ENCODE assay signal across 7 mouse cellular contexts in the genomic region with DNA sequence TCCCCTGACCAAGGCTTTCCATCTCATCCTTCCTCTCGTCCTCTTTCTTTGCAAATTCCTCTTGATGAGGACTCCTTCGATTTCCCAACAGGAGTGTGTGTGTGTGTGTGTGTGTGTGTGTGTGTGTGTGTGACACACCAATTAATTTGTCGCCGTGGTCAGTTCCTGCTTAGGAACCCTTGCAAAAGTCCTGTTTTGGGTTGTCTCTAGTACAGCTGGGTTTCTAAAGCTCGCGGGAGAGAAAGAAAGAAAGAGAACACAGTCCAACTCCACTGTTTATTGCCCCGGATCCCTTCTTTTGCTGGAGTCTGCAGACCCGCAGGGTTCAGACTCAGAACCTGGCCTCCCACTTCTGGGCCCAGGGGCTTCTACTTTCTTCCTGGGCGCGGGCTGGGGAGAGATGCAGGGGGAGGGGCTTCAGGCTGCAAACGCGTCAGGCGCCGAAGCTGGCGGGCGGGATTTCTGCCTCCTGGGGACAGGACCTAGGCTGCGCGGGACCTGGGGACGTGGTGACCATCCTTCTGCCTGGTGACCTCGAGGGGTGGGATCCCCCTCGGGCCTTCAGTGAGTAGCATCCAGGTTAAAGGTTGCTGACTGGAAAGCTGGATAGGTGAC. TPM values are rescaled to one million over a fixed set of nuclear protein-coding genes. Genes with fewer than 3 reads are reported as not detected.
DNase-seq lines count a peak whose midpoint lies in the region; ATAC-seq and TF ChIP-seq lines count a peak whose summit lies in the region.

No protein-coding gene starts in this region.

- peaks cover 64% of the 10 kb centered on the region for H3K27me3 ChIP-seq in embryonic facial prominence, embryonic 10.5 days (replicated peaks; ENCODE audit: low read depth, poor library complexity, severe bottlenecking)
- peaks cover 35% of the 10 kb centered on the region for H3K27me3 ChIP-seq in heart, embryonic 14.5 days (ENCODE audit: control insufficient read depth, insufficient read depth, low read length)
- H3K27me3 ChIP-seq in midbrain, embryonic 13.5 days, result peaks cover 87% of the 10 kb centered on the region

- H3K9me3 ChIP-seq in embryonic facial prominence, embryonic 10.5 days, result no peaks in the 10 kb centered on the region
- no peaks in the 10 kb centered on the region for H3K9me3 ChIP-seq in heart, embryonic 14.5 days (ENCODE audit: control insufficient read depth, low read length)
- no peaks in the 10 kb centered on the region for H3K9me3 ChIP-seq in midbrain, embryonic 13.5 days

- intact Hi-C loops in left cerebral cortex, adult 2 months (cut with DNase I), result loop anchor here (5.0 kb wide), 4 partner anchors 82 to 1467 kb away; partner anchors contain the start of gene Fip1l1

- TF ChIP-seq CTCF in left cerebral cortex, adult 2 months (IDR thresholded peaks at IDR 0.05), result no peak

- peak overlapping the region; percentile 96 for H3K27ac ChIP-seq in embryonic facial prominence, embryonic 10.5 days (replicated peaks)
- H3K27ac ChIP-seq in heart, embryonic 14.5 days (replicated peaks in 1 of 2; ENCODE audit: control insufficient read depth in 1 of 2, insufficient read depth in 1 of 2, low read depth in 2 of 2, low read length in 2 of 2), result peak overlapping the region; percentile 80 to 84
- H3K27ac ChIP-seq in midbrain, embryonic 13.5 days, result no peak overlapping the region
- no peak overlapping the region for H3K27ac ChIP-seq in left cerebral cortex, adult 2 months

- DNase-seq in R1 (ENCODE audit: low read depth, low spot score), result peak; percentile 38
- DNase-seq in embryonic facial prominence, embryonic 10.5 days (ENCODE audit: low spot score), result peak; percentile 83
- peak; percentile 66 for DNase-seq in kidney, postnatal 14 days
- no peak for DNase-seq in frontal cortex, postnatal 25 days (ENCODE audit: low spot score in 2 of 2)
- DNase-seq in left cerebral cortex, adult 2 months (ENCODE audit: extremely low spot score in 1 of 2, low spot score in 2 of 2), result no peak

- 0% methylated on average over 21 of the region's 21 CpGs for WGBS in embryonic facial prominence, embryonic 10.5 days
- 1% methylated on average over 21 of the region's 21 CpGs for WGBS in heart, embryonic 14.5 days
- 2% methylated on average over 21 of the region's 21 CpGs for WGBS in midbrain, embryonic 13.5 days

- peaks cover 59% of the 10 kb centered on the region for H3K4me1 ChIP-seq in embryonic facial prominence, embryonic 10.5 days
- H3K4me1 ChIP-seq in heart, embryonic 14.5 days (ENCODE audit: control insufficient read depth in 2 of 2, insufficient read depth in 2 of 2, low read length in 2 of 2), result peaks cover 12 to 16% of the 10 kb centered on the region in 2 experiments
- peaks cover 58% of the 10 kb centered on the region for H3K4me1 ChIP-seq in midbrain, embryonic 13.5 days (replicated peaks)

- ATAC-seq in heart, embryonic 14.5 days (ENCODE audit: insufficient number of reproducible peaks, insufficient read depth, low FRiP score, low read depth), result no peak
- ATAC-seq in midbrain, embryonic 13.5 days, result no peak

- H3K4me2 ChIP-seq in heart, embryonic 14.5 days (ENCODE audit: low read length), result peak overlapping the region; percentile 62
- H3K4me2 ChIP-seq in midbrain, embryonic 13.5 days (replicated peaks), result peak overlapping the region; percentile 36

- peak overlapping the region; percentile 80 for H3K4me3 ChIP-seq in embryonic facial prominence, embryonic 10.5 days
- peak overlapping the region; percentile 53 to 56 for H3K4me3 ChIP-seq in heart, embryonic 14.5 days (ENCODE audit: control insufficient read depth in 1 of 2, insufficient read depth in 1 of 2, low read depth in 1 of 2, low read length in 2 of 2)
- H3K4me3 ChIP-seq in midbrain, embryonic 13.5 days (replicated peaks), result peak overlapping the region; percentile 23
- no peak overlapping the region; the same call in 1 of the 2 replicates for H3K4me3 ChIP-seq in left cerebral cortex, adult 2 months

- H3K9ac ChIP-seq in heart, embryonic 14.5 days (ENCODE audit: low read length), result peak overlapping the region; percentile 78
- H3K9ac ChIP-seq in midbrain, embryonic 13.5 days (replicated peaks), result no peak overlapping the region

- H3K36me3 ChIP-seq in embryonic facial prominence, embryonic 10.5 days (replicated peaks), result peaks cover 15% of the 10 kb centered on the region
- H3K36me3 ChIP-seq in heart, embryonic 14.5 days (ENCODE audit: control insufficient read depth, insufficient read depth, low read length), result no peaks in the 10 kb centered on the region
- H3K36me3 ChIP-seq in midbrain, embryonic 13.5 days, result no peaks in the 10 kb centered on the region

RNA-seq across cellular contexts. Expression of gene Pdgfra, which starts 2.6 kb away (rescaled TPM):
- 44.2 and 56.6 TPM in 2 replicates for polyA plus RNA-seq in embryonic facial prominence, embryonic 10.5 days (2016; fragmentation: Nextera tagmentation; extraction: Ambion mirVana)
- polyA plus RNA-seq in heart, embryonic 14.5 days (2014; fragmentation: Nextera tagmentation; extraction: Ambion mirVana), result 19.6 and 24.5 TPM in 2 replicates
- polyA plus RNA-seq in midbrain, embryonic 13.5 days (2015; fragmentation: Nextera tagmentation; extraction: Ambion mirVana), result 4.2 and 5.2 TPM in 2 replicates
- 10 to 100 TPM; 38.0 to 41.6 TPM for total RNA-seq in left cerebral cortex, adult 2 months (2021)

Comparison
In these comparisons a context has a peak if more than half of its experiments do, and no peak if none do; other contexts are left out.
1. DNase-seq: peak in R1 (single experiment), embryonic facial prominence, embryonic 10.5 days (single experiment) and kidney, postnatal 14 days (single experiment); none in frontal cortex, postnatal 25 days (0 of 2) and left cerebral cortex, adult 2 months (0 of 2).
2. H3K27ac ChIP-seq: peak in embryonic facial prominence, embryonic 10.5 days (single experiment) and heart, embryonic 14.5 days (2 of 2); none in midbrain, embryonic 13.5 days (single experiment) and left cerebral cortex, adult 2 months (single experiment).